Mouse (Mus musculus) small intestine, adult 2 months (tissue): ENCODE results near the gene Ptcd1. TPM values are rescaled to one million over a fixed set of nuclear protein-coding genes. Genes with fewer than 3 reads are reported as not detected.
"Not testable (repeated sequence)": the region's sequence is repeated elsewhere in the genome, so short reads cannot be mapped to it uniquely, and the experiment has no call there.

Experiments
- H3K27ac ChIP-seq: fragments of 200-500 bp; 2 replicates; pipeline ENCODE4 v1.5.1; 2012; ENCODE audit warnings: low read depth, low read length, control low read depth, inconsistent platforms; ENCODE audit not compliant: insufficient read depth
- H3K27me3 ChIP-seq: fragments of 200-500 bp; 2 replicates; pipeline ENCODE4 v1.6.1; 2012; ENCODE audit warnings: mild to moderate bottlenecking, moderate library complexity, low read length, inconsistent platforms; ENCODE audit not compliant: control insufficient read depth, insufficient read depth
- H3K36me3 ChIP-seq: fragments of 200-500 bp; 2 replicates; pipeline ENCODE4 v1.6.1; 2012; ENCODE audit warnings: mild to moderate bottlenecking, low read length, control low read depth, inconsistent platforms; ENCODE audit not compliant: control insufficient read depth, insufficient read depth
- H3K4me1 ChIP-seq: fragments of 200-500 bp; 2 replicates; pipeline ENCODE4 v1.6.1; 2012; ENCODE audit warnings: low read length, inconsistent platforms, mixed read lengths; ENCODE audit not compliant: control insufficient read depth, insufficient read depth, insufficient read length
- H3K4me3 ChIP-seq: fragments of 200-500 bp; 2 replicates; pipeline ENCODE4 v1.5.1; 2012; ENCODE audit warnings: low read depth, mild to moderate bottlenecking, control low read depth, inconsistent platforms, low read length, moderate library complexity
- CTCF ChIP-seq: fragments of 200-500 bp; IDR thresholded peaks from 2 replicates; pipeline ENCODE4 v1.5.1; 2012; ENCODE audit warnings: low read depth, mild to moderate bottlenecking, control low read depth, inconsistent platforms, low read length, moderate library complexity, mixed read lengths; ENCODE audit not compliant: insufficient replicate concordance, insufficient read length; ENCODE audit errors: extremely low read depth
- POLR2A ChIP-seq: fragments of 200-500 bp; IDR thresholded peaks from 2 replicates; pipeline ENCODE4 v1.6.1; 2012; ENCODE audit warnings: low read depth, mild to moderate bottlenecking, control low read depth, inconsistent platforms, low read length, moderate library complexity
- WGBS: fragments of 180-500 bp; shearing (Covaris S2); methylation state at CpG from one replicate; pipeline ENCODE4 v1.1.7; 2018; 5-methylcytosine and 5-hydroxymethylcytosine counted together
- polyA plus RNA-seq: library from polyadenylated mRNA; depleted of rRNA; stranded (reverse); fragments of >200 nt; gene quantifications from 2 replicates; pipeline ENCODE4 v1.2.3, GENCODE M21; 2012

Gene Ptcd1
- polyA plus RNA-seq, 1 experiment: 11.6 TPM

DNA sequence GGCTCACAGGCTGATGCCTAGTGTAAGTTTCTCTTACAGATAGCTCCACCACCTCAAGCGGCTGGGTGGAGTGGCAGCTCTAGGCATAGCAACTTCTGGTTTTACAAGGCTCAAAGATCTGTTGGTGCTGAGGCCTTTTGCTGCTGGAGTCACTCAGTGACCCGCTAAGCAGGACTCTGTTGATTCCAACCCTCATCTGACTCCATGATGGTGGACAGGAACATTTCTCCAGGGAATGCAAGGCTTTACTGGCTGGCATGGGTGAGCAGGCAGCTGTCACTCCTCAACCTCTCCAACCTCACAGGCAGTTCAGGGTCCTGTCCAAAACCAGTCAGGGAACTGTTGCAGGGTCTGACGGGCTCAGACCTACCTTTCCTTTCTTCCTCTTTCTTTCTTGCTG is 35.9 kb downstream of the Ptcd1 start:
- Histone ChIP-seq H3K27me3 (no peaks in the 10 kb centered on the region), H3K4me1 (no peaks in the 10 kb centered on the region; the same call in 1 of the 2 replicates), H3K4me3 (no peak overlapping the region), H3K27ac (no peak overlapping the region), H3K36me3 (peaks cover 84% of the 10 kb centered on the region)
- WGBS: 72% methylated on average over 3 of the region's 3 CpGs
- no peak for TF ChIP-seq POLR2A
- no peak for TF ChIP-seq CTCF

DNA sequence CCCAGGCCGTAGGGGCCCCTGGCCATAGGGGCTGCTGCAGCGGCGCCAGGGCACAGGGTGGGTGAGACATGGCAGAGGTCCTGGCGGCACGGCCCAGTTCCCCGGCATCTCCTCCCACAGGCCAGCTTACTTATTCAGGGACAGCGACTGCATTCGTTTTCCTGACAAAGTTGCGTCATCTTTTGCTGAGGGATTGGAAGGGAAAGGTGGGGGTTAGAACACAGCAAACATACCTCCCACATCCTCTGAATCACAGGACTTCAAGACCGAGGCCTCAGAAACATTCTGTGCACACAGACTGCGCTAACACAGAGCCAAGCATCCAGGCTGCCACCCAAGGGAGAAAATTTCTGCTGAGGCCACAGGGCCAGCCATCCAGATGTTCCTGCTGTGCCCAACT is 36.7 kb downstream of the Ptcd1 start:
- no peak for TF ChIP-seq CTCF
- no peak for TF ChIP-seq POLR2A
- Histone ChIP-seq H3K4me1 (no peaks in the 10 kb centered on the region; the same call in 1 of the 2 replicates), H3K27ac (no peak overlapping the region), H3K36me3 (peaks cover 89% of the 10 kb centered on the region), H3K27me3 (no peaks in the 10 kb centered on the region), H3K4me3 (no peak overlapping the region)
- 77% methylated on average over 11 of the region's 11 CpGs for WGBS

DNA sequence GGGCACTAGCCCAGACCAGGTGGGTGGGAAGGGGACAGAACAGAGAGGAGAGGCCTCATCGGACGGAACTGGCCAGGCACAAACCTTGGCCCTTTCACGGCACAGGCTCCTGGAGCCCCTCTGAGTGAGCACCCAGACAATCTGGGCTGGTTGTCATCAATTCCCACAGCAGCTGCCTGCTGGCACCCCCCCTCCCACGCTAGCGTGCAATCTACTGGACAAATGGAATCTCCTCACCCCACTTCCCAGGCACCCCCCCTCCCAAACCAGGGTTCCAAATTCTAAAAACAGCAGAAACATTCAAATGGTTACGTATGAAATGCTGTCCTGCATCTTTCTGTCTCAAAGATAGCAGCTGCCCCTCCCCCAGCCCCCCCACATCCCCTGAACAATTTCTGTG is 37.1 kb downstream of the Ptcd1 start:
- 81% methylated on average over 6 of the region's 6 CpGs for WGBS
- H3K36me3 ChIP-seq: peaks cover 90% of the 10 kb centered on the region
- not testable (repeated sequence) for H3K27ac ChIP-seq, H3K27me3 ChIP-seq, H3K4me3 ChIP-seq, H3K4me1 ChIP-seq

DNA sequence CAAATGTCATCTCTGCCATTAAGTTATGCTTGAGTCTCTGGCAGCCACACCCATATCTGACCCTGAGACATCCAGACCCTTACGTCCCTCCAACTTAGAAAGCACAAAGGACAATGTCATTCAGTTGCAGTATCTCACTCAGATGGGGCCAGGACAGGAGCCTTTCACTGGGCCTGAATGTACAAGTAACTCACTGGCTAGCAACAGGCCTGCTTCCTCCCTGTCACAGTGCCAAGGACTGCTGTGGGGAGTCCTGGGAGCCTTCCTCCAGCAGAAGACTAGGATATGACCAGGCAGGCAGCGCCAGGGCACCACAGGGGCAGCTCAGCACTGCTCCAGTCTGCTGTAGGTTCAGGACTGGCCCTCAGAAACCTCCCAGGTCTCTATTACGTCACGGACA is 37.8 kb downstream of the Ptcd1 start:
- H3K4me3 ChIP-seq: no peak overlapping the region
- H3K27ac ChIP-seq: no peak overlapping the region
- 79% methylated on average over 4 of the region's 4 CpGs for WGBS
- no peaks in the 10 kb centered on the region for H3K27me3 ChIP-seq
- no peaks in the 10 kb centered on the region for H3K4me1 ChIP-seq
- TF ChIP-seq CTCF (no peak), POLR2A (no peak)
- peaks cover 90% of the 10 kb centered on the region for H3K36me3 ChIP-seq

DNA sequence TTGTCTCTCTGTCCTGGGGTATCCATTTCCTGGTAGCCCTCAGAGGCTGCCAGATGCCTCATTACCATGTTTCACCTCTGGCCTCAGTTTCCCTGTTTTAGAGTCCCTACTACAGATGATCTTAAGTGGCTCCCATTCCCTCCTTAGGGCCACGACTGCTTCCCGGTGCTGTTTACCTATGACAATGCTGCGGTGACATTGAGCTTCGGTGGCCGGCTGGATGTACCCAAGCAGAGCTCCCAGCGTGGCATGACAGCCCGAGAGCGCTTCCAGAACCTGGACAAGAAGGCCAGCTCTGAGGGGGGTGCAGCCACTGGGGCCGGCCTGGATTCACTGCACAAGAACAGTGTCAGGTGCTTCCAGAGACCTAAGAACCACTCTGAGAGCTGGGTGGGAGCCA is 40.3 kb downstream of the Ptcd1 start:
- WGBS: 92% methylated on average over 9 of the region's 9 CpGs
- TF ChIP-seq POLR2A: no peak
- no peak for TF ChIP-seq CTCF
- Histone ChIP-seq H3K27ac (no peak overlapping the region), H3K4me1 (no peaks in the 10 kb centered on the region), H3K4me3 (no peak overlapping the region), H3K36me3 (peaks cover 91% of the 10 kb centered on the region), H3K27me3 (no peaks in the 10 kb centered on the region)

DNA sequence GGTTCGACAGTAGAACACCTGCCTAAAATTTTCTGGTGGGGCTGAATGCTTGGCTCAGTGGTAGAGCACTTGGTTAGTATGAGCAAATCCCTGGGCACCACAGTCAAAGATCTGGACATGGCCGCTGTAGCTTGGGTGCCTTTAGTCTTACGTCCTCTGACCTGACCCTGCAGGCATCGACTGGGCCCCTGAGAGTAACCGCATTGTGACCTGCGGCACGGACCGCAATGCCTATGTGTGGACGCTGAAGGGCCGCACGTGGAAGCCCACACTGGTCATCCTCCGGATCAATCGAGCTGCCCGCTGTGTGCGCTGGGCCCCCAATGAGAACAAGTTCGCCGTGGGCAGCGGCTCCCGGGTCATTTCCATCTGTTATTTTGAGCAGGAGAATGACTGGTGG is 43.5 kb downstream of the Ptcd1 start:
- H3K36me3 ChIP-seq: peaks cover 66% of the 10 kb centered on the region
- WGBS: 94% methylated on average over 19 of the region's 19 CpGs

DNA sequence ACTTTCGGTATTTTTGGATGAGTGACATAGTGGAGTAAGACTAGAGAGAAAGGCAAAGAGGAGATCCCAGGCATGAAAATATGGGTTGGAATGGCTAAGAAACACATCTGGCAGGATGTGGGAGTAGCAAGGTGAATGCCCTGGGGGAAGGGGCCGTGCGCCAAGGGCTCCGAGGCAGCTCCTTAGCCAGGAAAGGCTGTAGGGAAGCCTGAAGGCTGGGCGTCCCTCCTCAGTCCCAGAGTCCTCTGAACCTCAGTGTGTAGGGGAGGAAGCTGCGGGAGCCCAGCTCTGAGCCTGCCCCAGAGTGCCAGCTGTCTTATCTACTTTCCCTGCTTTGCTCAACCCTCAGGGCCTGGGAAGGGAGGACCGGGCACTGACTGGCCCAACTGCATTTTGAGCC is 46.0 kb downstream of the Ptcd1 start:
- no peak for TF ChIP-seq POLR2A
- TF ChIP-seq CTCF: no peak

More for the DNA sequence above, 43.5 kb downstream of the Ptcd1 start:
- Histone ChIP-seq H3K4me1 (peaks cover 6% of the 10 kb centered on the region), H3K27ac (no peak overlapping the region), H3K4me3 (no peak overlapping the region), H3K27me3 (no peaks in the 10 kb centered on the region)
- no peak for TF ChIP-seq POLR2A
- no peak for TF ChIP-seq CTCF

DNA sequence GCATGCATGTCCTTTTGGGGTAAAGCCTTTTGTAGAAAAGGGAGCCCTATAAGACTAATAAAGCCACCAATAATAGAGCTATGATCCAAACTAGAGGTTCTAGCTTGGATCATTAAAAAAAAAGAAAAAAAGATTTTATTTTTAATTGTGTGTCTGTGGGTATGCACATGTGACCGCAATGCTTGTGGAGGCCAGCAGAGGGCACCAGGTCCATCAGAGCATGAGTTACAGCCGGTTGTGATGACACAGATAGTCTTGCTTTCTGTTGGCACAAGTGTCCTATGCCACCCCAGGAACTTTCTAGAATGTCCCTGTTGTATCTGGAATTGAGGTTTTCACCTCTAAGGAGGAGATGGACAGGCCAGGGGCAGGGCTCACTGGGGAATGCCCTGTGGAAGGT is 47.5 kb downstream of the Ptcd1 start:
- Histone ChIP-seq H3K4me1 (peaks cover 19% of the 10 kb centered on the region), H3K27me3 (no peaks in the 10 kb centered on the region), H3K27ac (no peak overlapping the region), H3K36me3 (peaks cover 29% of the 10 kb centered on the region), H3K4me3 (no peak overlapping the region)
- 90% methylated on average over 2 of the region's 2 CpGs for WGBS
- TF ChIP-seq POLR2A: no peak
- peak; percentile 72; the same call in 1 of the 2 replicates for TF ChIP-seq CTCF

More for the DNA sequence above, 46.0 kb downstream of the Ptcd1 start:
- Histone ChIP-seq H3K27me3 (no peaks in the 10 kb centered on the region), H3K27ac (no peak overlapping the region), H3K4me1 (peaks cover 18% of the 10 kb centered on the region), H3K4me3 (no peak overlapping the region), H3K36me3 (peaks cover 44% of the 10 kb centered on the region)
- 69% methylated on average over 7 of the region's 7 CpGs for WGBS
